In the genomic region with DNA sequence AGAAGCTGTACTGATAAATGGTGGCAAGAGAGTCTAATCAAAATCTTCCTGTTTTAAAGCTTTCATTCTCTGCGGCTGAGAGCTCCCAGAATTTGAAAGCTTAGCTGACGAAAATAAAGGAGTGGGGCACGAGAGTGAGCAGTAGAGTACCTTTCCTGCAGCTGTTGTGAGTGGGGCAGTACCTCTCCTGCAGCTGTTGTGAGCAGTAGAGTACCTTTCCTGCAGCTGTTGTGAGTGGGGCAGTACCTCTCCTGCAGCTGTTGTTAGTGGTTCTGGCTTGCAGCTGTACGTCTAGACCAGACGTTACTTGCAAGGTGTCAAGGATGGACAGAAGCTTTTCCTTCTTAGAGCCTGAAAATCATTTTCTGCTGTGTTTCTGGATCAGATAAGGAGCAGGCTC, we compare ENCODE assay signal across 29 mouse cellular contexts.
DNase-seq lines count a peak whose midpoint lies in the region; ATAC-seq and TF ChIP-seq lines count a peak whose summit lies in the region.
"Had no signal": no experiment of that assay in that cellular context is flagged by ENCODE, and none has a peak within 500 bp of the region (broad histone marks: within the 10 kb centered on the region; RNA-seq: fewer than 3 reads in every experiment).

No protein-coding gene starts in this region.

- no peaks in the 10 kb centered on the region for H3K27me3 ChIP-seq in forebrain, embryonic 13.5 days
- H3K27me3 ChIP-seq in forebrain, embryonic 12.5 days, result no peaks in the 10 kb centered on the region
- H3K27me3 ChIP-seq in C2C12 (ENCODE audit: control insufficient read depth, insufficient read depth, insufficient read length) (no peaks in the 10 kb centered on the region), myocyte (ENCODE audit: control insufficient read depth, insufficient read depth, insufficient read length) (no peaks in the 10 kb centered on the region)
- H3K27me3 ChIP-seq: embryonic facial prominence, embryonic 12.5 days; heart, embryonic 15.5 days; liver, embryonic 12.5 days; Patski had no signal

- 57% methylated on average over 5 of the region's 5 CpGs for WGBS in forebrain, embryonic 13.5 days
- 52% methylated on average over 5 of the region's 5 CpGs for WGBS in forebrain, embryonic 12.5 days

- H3K36me3 ChIP-seq in forebrain, embryonic 13.5 days (ENCODE audit: poor library complexity, severe bottlenecking), result no peaks in the 10 kb centered on the region
- no peaks in the 10 kb centered on the region for H3K36me3 ChIP-seq in forebrain, embryonic 12.5 days (replicated peaks)
- no peaks in the 10 kb centered on the region for H3K36me3 ChIP-seq in C2C12 (ENCODE audit: control insufficient read depth, insufficient read depth)
- no peaks in the 10 kb centered on the region for H3K36me3 ChIP-seq in myocyte (ENCODE audit: control insufficient read depth, insufficient read depth)
- H3K36me3 ChIP-seq: embryonic facial prominence, embryonic 12.5 days; G1E; heart, embryonic 15.5 days; liver, embryonic 12.5 days; midbrain, embryonic 10.5 days had no signal

- ATAC-seq in forebrain, embryonic 13.5 days, result peak; percentile 61; the same call in 1 of the 2 replicates
- ATAC-seq in forebrain, embryonic 12.5 days (ENCODE audit: low FRiP score), result no peak
- ATAC-seq: forebrain, embryonic 16.5 days; hindbrain, postnatal 0 days; liver, embryonic 12.5 days; Patski had no signal

- H3K79me3 ChIP-seq in C2C12 (ENCODE audit: low read depth), result peaks cover 2% of the 10 kb centered on the region

- intact Hi-C loops in gastrocnemius, postnatal 14 days (cut with DNase I; ENCODE audit: low total_unique reads), result no loop called here

- H3K4me3 ChIP-seq in forebrain, embryonic 13.5 days, result no peak overlapping the region
- H3K4me3 ChIP-seq in forebrain, embryonic 12.5 days (replicated peaks), result no peak overlapping the region
- H3K4me3 ChIP-seq in layer of hippocampus, adult 2 months, result no peak overlapping the region
- no peak overlapping the region for H3K4me3 ChIP-seq in C2C12 (ENCODE audit: insufficient read depth, poor library complexity, severe bottlenecking)
- no peak overlapping the region for H3K4me3 ChIP-seq in myocyte
- H3K4me3 ChIP-seq: embryonic facial prominence, embryonic 12.5 days; heart, adult 2 months; heart, embryonic 15.5 days; left cerebral cortex, adult 2 months; liver, embryonic 12.5 days; midbrain, embryonic 10.5 days had no signal

- no peak overlapping the region for H3K27ac ChIP-seq in forebrain, embryonic 13.5 days
- no peak overlapping the region for H3K27ac ChIP-seq in forebrain, embryonic 12.5 days
- peak overlapping the region; percentile 62; the same call in 1 of the 2 replicates for H3K27ac ChIP-seq in layer of hippocampus, adult 2 months
- H3K27ac ChIP-seq: heart, adult 2 months; heart, embryonic 15.5 days; hindbrain, postnatal 0 days; liver, embryonic 12.5 days; midbrain, embryonic 10.5 days had no signal

- no peak overlapping the region for H3K9ac ChIP-seq in forebrain, embryonic 13.5 days
- H3K9ac ChIP-seq in forebrain, embryonic 12.5 days, result no peak overlapping the region
- H3K9ac ChIP-seq: embryonic facial prominence, embryonic 12.5 days; heart, embryonic 15.5 days; liver, embryonic 12.5 days had no signal

- H3K79me2 ChIP-seq in C2C12 (ENCODE audit: control insufficient read depth, insufficient read depth), result peaks cover 11% of the 10 kb centered on the region
- H3K79me2 ChIP-seq in myocyte (ENCODE audit: control insufficient read depth, insufficient read depth), result peaks cover 6% of the 10 kb centered on the region

- no peaks in the 10 kb centered on the region for H3K9me3 ChIP-seq in forebrain, embryonic 13.5 days (replicated peaks)
- no peaks in the 10 kb centered on the region for H3K9me3 ChIP-seq in forebrain, embryonic 12.5 days
- H3K9me3 ChIP-seq: embryonic facial prominence, embryonic 12.5 days; G1E; heart, embryonic 15.5 days; liver, embryonic 12.5 days; midbrain, embryonic 10.5 days had no signal

- H3ac ChIP-seq in C2C12 (ENCODE audit: control insufficient read depth, insufficient read length, low read depth) (no peak overlapping the region), myocyte (ENCODE audit: control insufficient read depth, insufficient read length) (no peak overlapping the region)

- TF ChIP-seq CTCF in layer of hippocampus, adult 2 months (conservative IDR thresholded peaks at IDR 0.05), result no peak
- TF ChIP-seq CTCF in C2C12 (IDR thresholded peaks at IDR 0.05; ENCODE audit: control insufficient read depth, insufficient read depth, insufficient read length), result no peak

- no peak overlapping the region for H3K4me2 ChIP-seq in forebrain, embryonic 13.5 days
- H3K4me2 ChIP-seq in forebrain, embryonic 12.5 days, result no peak overlapping the region
- peak overlapping the region; percentile 31 for H3K4me2 ChIP-seq in myocyte (ENCODE audit: low read depth)
- H3K4me2 ChIP-seq: embryonic facial prominence, embryonic 12.5 days; heart, embryonic 15.5 days; liver, embryonic 12.5 days had no signal

- no peak for DNase-seq in layer of hippocampus, adult 2 months (ENCODE audit: low spot score in 2 of 2)
- no peak for DNase-seq in layer of hippocampus, adult 9-10 months (ENCODE audit: low spot score)
- DNase-seq in gastrocnemius, postnatal 14 days, result no peak
- no peak for DNase-seq in adrenal gland, postnatal 10 days
- DNase-seq: cerebellum, adult 18-20 months; cerebellum, postnatal 14 days; gastrocnemius, postnatal 25 days; heart, adult 2 months; heart, postnatal 4 days; kidney, adult 18-20 months; kidney, postnatal 4 days; left cerebral cortex, postnatal 4 days; lung, adult 18-20 months; lung, postnatal 10 days; right cerebral cortex, adult 18-20 months; thymus, adult 18-20 months had no signal

- no peak for TF ChIP-seq POLR2A in myocyte (IDR thresholded peaks at IDR 0.05; ENCODE audit: insufficient read length, low read depth)

- peaks cover 27% of the 10 kb centered on the region for H3K4me1 ChIP-seq in forebrain, embryonic 13.5 days
- peaks cover 24% of the 10 kb centered on the region for H3K4me1 ChIP-seq in forebrain, embryonic 12.5 days

TF ChIP-seq in C2C12, 6 proteins besides CTCF, POLR2A, EP300 and RAD21:
- TF ChIP-seq FOSL1 (IDR thresholded peaks at IDR 0.05; ENCODE audit: insufficient read depth, low read length, poor library complexity, severe bottlenecking) (no peak), MYOD1 (IDR thresholded peaks at IDR 0.05; ENCODE audit: control insufficient read depth, insufficient read length, low read depth) (peak; percentile 96)

TF ChIP-seq in myocyte, 11 proteins besides CTCF, POLR2A, EP300 and RAD21:
- TF ChIP-seq POLR2AphosphoS2 (IDR thresholded peaks at IDR 0.05; ENCODE audit: insufficient read length, low read depth) (no peak), TCF12 (IDR thresholded peaks at IDR 0.05; ENCODE audit: insufficient read depth, poor library complexity, severe bottlenecking) (peak; percentile 96), MYOD1 (IDR thresholded peaks at IDR 0.05; ENCODE audit: control insufficient read depth in 1 of 3, insufficient read length in 2 of 3, low read depth in 2 of 3) (peak in 2 of 3 experiments; percentile 96 to 98), TCF3 (IDR thresholded peaks at IDR 0.05; ENCODE audit: insufficient read length, low read depth) (peak; percentile 92), MYOG (IDR thresholded peaks at IDR 0.05; ENCODE audit: control insufficient read depth in 1 of 3, insufficient read depth in 1 of 3, insufficient read length in 2 of 3, low read depth in 2 of 3) (peak; percentile 51 to 94 (median 93))
TF ChIP-seq in myocyte: peak in this region for 4.
